Mouse (Mus musculus): Measurements from ENCODE around the gene Ifit3b.
"Not testable (repeated sequence)": the region's sequence is repeated elsewhere in the genome, so short reads cannot be mapped to it uniquely, and the experiment has no call there.

Ifit3b gene

DNA sequence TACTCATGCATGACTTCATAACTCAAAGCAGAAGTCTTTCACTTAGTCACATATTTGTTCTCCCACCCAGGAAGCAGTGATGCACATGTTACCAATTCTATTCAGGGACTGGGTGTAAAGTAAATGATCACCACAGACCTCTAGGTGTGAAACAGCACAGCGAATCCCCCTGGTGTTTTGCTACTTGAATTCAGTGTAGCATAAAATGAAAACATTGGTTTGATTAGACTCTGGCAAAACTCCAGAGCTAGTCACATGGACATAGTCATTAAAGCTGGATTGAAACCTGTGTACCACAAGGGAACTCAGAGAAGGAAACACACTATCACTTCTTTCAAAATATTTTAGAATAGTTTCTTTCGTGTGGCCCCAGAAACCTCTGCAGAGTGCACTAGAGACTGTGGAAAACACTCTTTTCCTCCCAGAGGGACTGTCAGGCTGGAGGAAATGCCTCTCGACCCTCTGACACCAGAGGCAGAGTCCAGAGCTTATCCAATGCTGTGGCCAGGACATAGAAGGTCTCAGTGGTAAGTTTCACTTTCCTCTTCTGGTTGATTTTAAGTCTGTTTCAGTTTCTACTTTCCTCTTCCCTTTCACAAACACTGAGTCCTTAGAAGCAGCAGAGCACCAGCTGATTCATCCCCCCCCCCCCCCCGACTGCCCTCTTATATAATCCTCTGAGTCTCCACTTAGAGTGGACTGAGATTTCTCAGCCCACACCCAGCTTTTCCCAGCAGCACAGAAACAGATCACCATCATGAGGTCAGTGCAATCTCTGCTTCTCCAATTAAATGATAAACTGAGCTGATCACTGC lies at the start of gene Ifit3b:
Ifit3b (plus strand) TSS at position 734 of the 815 bp plus-strand sequence.
- DNase-seq = peak in 1 of 2 experiments; percentile 46

DNA sequence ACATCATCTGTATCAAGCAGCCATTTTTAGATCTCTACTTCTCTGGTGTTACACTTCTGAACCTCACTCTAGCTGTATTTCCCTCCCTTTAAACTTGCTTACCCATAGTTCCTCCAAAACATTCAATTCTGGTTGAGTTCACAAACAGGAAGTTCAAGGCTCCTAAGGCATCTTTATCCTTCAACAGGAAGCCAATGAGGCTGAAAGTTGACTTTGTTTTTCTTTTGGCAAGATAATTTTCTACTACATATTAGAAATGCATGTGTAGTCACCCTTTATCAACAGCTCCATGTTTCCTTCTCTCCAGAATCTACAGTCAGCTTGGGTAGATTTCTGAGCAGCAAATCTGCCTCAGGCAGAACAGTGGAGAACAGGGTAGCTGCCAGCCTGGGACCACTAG lies 45.2 kb upstream of the Ifit3b start:
- DNase-seq = no peak

DNA sequence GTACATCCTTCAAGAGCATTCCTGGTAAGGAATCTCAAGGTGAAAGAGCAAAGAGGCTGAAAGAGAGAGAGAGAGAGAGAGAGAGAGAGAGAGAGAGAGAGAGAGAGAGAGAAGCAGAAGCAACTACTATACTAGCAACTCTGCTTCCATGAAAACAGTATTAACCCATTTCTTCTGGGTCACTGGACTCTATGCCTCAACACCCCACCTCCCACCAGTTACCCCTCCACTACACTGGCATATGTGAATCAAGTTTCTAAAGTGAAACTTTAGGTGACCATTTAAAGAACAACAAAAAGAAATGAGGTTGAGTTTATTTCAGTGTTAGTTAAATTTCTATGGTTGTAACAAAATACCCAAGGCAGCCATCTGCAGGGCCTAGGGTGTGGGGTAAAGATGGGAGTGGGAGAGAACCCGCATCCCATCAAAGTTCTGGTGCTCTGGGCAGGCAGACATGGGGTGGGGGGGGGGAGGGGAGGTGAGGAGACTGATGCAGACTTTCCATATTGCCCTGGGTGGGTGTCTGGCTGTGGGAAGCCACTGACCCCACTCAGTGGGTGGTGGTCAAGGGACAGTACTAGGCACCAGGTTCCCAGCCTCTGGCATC lies 41.5 kb upstream of the Ifit3b start:
- no peak for DNase-seq

GRCm38 (mm10) chr19:34568988-34569895 lies 38.5 kb upstream of the Ifit3b start:
- no peak for DNase-seq

DNA sequence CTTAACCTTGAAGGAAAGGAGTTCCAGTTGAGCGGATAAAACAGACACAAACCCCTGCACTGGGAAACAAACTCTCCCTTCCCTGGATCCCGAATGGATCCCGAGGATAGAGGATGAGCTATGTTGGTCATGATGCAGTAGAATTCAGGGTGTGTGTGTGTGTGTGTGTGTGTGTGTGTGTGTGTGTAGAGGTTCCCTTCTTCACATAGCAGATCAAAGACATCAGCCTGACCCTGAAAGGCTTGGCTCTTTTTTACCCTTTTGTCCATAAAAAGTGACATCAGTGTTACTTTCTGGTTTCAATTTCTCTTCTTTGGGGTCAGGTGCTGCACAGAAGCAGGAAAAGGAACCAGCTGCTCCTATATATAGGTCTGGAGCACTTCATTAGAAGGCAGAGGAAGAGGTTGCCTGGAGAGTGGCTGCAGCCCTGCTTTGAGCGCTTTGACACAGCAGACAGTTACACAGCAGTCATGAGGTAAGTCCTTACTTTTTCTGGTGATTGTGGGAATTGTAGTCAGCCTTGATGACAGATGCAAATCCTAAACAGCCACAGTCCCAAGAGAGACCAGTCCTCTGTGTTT lies 37.8 kb upstream of the Ifit3b start:
- no peak for DNase-seq

- no peak for DNase-seq
Measured at GRCm38 (mm10) chr19:34571080-34571479, 36.7 kb upstream of the Ifit3b start.

GRCm38 (mm10) chr19:34573650-34574049 lies 34.1 kb upstream of the Ifit3b start:
- DNase-seq = no peak

GRCm38 (mm10) chr19:34577121-34577520 lies 30.6 kb upstream of the Ifit3b start:
- no peak for DNase-seq

- not testable (repeated sequence) for DNase-seq
Measured at GRCm38 (mm10) chr19:34582696-34583095, 25.1 kb upstream of the Ifit3b start.

DNA sequence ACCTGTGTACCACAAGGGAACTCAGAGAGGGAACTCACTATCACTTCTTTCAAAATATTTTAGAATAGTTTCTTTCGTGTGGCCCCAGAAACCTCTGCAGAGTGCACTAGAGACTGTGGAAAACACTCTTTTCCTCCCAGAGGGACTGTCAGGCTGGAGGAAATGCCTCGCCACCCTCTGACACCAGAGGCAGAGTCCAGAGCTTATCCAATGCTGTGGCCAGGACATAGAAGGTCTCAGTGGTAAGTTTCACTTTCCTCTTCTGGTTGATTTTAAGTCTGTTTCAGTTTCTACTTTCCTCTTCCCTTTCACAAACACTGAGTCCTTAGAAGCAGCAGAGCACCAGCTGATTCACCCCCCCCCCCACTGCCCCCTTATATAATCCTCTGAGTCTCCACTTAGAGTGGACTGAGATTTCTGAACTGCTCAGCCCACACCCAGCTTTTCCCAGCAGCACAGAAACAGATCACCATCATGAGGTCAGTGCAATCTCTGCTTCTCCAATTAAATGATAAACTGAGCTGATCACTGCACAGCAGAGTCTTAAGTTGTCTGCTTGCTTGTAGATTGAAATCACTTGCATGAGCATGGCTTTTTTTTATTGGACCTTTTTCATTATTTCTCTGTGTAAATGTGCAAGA lies 24.5 kb upstream of the Ifit3b start, which contains the start of gene Ifit3:
Ifit3 (plus strand) TSS at position 406 of the 641 bp plus-strand sequence.
- not testable (repeated sequence) for DNase-seq

DNA sequence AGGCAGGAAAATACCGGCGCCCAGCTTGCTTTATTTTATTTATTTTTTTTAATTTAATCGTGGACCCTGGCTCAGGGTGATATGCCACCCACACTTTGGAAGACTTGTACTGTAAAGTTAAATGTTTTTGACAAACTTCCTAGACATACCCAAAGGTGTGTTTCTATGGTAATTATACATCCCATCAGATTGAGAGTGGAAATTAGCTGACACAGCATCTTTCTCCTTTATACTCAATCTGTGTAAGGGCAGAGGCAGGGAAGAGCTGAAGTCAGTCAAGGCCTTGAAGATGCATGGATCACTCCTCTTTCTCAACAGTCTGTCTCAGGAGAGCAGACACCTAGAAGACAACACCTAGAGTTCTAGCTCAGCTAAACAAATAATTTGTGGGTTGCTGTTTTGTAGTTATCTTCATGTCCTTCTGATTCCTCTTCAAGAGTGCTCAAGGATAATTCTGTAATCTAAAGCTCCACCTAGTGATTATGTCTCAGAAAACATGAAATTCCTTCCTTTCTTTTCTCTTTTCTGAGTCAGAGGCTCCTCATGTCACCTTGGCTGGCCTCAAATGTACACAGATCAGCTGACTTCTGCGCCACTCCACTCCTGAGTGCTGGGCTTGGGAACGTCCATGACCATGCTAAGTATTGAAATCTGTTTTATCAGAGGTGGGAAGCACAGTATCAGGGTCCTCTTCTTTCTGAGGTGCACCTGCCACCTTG lies 21.9 kb upstream of the Ifit3b start:
- not testable (repeated sequence) for DNase-seq

- DNase-seq = not testable (repeated sequence)
Measured at GRCm38 (mm10) chr19:34587898-34588692, 19.7 kb upstream of the Ifit3b start.

- no peak for DNase-seq
Measured at GRCm38 (mm10) chr19:34588959-34589358, 18.8 kb upstream of the Ifit3b start.

GRCm38 (mm10) chr19:34593456-34593855 lies 14.3 kb upstream of the Ifit3b start:
- no peak for DNase-seq

DNA sequence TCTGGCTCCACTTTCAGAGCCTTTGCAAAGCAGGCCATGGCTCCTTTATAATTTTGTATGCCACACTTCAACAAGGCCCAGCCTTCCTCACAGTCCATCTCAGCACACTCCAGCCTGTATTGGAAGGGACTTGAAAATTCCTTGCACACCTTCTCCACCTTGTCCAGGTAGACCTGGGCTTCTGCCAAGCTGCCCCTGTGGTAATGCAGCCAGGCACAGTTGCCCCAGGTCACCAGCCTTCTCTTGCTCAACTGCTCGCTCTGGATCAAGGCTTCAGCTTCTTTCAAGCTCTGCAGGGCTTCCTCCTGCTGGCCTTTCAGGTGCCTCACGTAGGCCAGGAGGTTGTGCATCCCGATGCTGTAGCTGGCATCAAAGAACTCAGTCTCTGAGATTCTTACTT lies 13.2 kb upstream of the Ifit3b start:
- not testable (repeated sequence) for DNase-seq

- no peak for DNase-seq
Measured at GRCm38 (mm10) chr19:34596811-34597210, 11.0 kb upstream of the Ifit3b start.

DNA sequence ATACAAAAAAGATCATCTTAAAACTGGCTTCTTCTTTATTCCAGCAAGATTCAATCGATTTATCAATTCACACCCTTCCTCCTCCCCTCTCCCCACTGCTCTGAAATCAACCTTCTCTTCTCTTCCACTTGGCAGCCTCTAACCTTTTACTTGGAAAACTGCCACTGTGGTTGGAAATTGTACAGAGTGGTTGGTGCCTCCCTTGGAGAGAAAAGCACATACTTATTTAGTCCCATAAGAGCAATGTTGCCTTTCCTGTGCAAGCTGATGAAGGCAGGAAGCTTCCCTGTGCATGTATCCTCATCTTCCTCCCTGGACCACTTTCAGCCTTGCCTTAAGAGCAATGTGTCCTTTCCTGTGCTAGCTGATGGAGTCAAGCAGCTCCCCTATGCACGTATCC lies 9.4 kb upstream of the Ifit3b start:
- DNase-seq = no peak

DNA sequence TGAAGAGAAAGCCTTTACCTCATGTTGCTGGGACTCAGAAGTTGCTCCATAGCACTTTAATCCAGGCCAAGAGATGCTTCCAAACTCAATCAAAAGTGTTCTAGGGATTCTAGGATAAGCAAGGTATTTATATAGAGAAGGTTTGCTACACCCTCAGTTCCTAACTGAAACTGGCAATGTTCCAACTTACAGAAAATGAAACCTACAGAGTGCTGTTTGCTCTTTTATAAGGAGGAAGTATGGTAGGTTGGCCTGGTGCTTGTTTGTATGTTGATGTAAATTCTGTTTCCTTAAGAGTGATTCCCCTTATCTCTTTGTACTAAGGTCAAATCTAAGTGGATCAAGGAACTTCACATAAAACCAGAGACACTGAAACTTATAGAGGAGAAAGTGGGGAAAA lies 8.5 kb upstream of the Ifit3b start:
- not testable (repeated sequence) for DNase-seq

DNA sequence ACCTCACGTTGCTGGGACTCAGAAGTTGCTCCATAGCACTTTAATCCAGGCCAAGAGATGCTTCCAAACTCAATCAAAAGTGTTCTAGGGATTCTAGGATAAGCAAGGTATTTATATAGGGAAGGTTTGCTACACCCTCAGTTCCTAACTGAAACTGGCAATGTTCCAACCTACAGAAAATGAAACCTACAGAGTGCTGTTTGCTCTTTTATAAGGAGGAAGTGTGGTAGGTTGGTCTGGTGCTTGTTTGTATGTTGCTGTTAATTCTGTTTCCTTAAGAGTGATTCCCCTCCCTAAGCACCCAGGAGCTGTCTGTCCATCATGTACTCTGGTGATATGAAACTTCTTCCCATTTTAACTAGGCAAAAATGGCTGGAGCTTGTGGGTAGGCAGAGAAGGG lies 5.9 kb upstream of the Ifit3b start, which contains the start of gene Ifit1bl1:
Ifit1bl1 (minus strand) TSS at position 69 of the 400 bp plus-strand sequence.
- not testable (repeated sequence) for DNase-seq

GRCm38 (mm10) chr19:34605472-34605871 lies 2.3 kb upstream of the Ifit3b start:
- no peak for DNase-seq
